Mouse (Mus musculus): ENCODE measurements around the gene Gfpt2.

Gene Gfpt2

DNA sequence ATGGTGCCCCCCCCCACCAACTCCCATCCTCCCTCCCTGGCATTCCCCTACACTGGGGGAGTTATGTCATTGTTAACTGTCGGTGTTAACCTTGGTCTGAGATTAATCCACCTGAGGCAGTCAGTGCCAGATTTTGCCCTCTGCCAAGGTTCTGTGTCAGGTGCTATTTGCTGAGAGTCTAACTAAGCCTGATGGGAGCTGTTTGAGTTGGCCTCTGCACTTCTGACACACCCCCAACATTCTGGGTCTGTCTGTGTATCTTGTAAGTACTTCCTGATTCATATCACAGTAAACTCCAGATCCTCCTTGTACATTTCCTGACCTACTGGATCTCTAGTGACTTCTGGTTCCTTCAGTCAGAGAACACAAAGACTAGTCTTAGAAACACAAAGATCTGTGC, 46.7 kb downstream of the Gfpt2 start:
- DNase-seq, result no peak

DNA sequence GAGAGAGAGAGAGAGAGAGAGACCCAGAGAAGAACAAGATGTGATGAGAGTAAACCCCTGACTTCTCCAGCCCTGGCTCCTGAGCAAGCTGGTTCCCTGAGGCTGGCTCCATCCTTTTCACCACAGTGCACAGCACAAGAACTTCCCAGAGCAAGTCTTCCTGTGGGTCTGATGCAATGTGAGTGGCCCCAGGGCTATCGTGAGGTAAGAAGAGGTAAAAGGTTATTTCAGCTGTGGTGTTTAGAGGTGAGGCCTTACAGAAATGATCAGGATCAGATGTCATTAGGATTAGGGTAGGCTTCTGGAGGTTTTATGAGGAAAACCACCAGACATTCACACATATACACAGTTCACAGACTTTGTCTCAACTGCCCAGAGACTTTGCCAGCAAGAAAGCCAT, 47.9 kb downstream of the Gfpt2 start:
- no peak for DNase-seq

GRCm38 (mm10) chr11:49842718-49843117, 48.7 kb downstream of the Gfpt2 start:
- DNase-seq, result no peak

DNA sequence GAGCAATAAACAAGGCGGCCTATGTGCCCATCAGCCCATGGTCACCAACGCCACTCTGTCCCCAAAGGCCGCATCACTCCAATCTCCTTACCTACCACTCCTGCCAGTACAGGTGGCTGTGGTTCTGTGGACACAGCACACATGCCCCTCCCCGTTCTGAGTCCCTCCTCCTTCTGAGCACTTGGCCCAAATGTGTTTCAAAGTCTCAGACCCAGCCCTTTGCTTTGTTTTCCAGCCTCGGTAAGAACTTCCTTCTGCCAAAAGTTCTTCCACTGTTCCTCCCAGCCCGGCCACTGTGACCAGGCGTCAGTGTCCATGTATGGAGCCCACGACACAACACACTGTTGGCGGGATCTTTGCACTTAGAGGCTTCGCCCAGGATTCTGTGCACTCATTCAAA, 50.3 kb downstream of the Gfpt2 start:
- no peak for DNase-seq

GRCm38 (mm10) chr11:49844969-49845368, 51.0 kb downstream of the Gfpt2 start:
- DNase-seq, result peak; percentile 62

DNA sequence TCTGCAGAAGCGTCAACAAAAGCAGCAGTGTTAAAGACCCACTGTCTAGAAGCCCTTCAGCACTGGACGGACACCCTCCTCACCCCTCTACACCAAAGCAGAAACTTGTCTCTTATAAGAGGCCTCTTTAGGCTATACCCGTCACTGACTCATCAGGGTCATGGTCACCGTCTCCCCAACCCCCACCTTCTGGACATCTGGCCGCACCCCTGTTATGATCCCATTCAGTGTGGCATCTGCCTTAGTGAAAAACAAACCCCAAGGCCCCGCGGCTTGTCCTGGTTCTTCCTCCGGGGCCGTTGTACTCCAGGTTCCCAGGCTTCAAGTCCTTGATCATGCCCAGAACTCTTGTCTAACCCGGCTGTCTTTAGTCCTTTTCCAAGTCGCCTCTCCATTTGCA, 52.0 kb downstream of the Gfpt2 start:
- DNase-seq, result no peak

GRCm38 (mm10) chr11:49846401-49847070, 52.6 kb downstream of the Gfpt2 start, which contains the start of gene Mapk9:
Gene Mapk9, plus strand, starts transcription at chr11:49846751.
- peak; percentile 99 for DNase-seq

DNA sequence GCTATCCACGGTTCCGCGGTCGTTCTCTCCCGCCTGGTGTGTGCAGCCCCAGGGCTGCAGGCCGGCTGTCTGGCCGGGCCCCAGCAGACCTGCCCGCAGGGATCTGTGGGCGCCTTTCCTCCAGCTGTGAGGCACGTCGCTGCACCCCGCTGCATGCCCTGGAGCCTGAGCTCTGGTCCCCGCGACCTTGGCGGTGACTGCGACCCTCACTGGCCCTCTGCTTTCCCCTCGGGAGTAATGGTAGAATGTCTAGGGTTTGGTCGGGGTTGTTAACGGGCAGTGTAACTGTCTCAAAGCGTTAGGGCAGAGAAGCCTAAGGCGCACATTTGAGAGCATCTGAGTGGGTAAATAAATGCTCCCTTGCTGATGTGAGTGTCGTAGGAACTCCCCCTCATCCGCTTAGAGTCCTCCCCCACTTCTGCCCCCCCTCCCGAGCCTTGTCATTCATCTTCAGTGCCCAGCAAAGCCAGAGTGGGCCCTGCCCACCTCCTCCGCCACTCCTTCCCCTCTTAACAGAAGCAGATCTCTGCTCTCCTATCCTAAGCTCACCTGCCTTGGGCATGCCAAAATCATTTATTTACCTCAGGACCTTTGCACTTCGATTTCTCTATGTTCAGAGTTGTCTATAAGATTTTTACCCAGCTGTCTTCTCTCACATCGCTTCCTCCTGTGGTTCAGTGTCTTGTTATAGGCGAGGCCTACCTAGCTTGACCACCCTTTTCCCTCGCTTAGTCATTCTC, 53.3 kb downstream of the Gfpt2 start:
- DNase-seq, result peak; percentile 28

- no peak for DNase-seq
Observed at GRCm38 (mm10) chr11:49847811-49848078, 53.8 kb downstream of the Gfpt2 start.

DNA sequence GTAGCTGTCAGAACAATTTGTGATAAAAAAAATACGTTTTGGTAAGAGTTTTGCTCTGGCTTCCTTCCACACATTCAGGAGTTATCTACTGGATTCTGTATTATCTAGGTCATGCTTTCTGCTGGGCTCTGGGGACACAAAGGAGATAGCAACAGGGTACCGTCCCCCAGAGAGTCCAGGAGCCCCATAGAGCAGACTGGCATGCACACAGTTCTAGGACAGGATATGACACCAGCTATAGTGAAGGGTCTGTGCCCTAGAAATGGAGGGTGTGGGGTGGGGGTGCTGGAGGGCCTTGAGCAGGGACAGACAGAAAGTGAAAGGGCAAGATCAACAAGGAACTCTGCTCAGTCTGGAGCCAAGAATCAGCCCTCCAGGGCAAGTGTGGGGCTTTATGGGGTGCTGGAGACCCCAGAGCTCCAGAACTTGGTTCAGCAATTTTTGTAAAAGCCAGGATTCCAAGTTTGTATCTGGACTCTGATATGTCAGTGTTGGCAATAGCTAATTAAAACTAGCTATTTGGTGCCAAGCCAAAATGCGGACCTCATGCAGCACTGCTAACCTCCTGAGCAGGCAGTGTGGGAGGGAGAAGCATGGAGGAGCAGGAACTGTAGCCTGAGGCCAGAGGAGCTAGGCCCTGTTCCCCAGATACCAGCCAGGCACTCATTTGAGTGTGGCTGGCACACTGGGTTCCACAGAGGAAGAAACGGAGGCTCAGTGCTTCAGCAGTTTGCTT, 54.3 kb downstream of the Gfpt2 start:
- no peak for DNase-seq

- no peak for DNase-seq
Observed at GRCm38 (mm10) chr11:49850331-49850730, 56.4 kb downstream of the Gfpt2 start.

- no peak for DNase-seq
Observed at GRCm38 (mm10) chr11:49855144-49855543, 61.2 kb downstream of the Gfpt2 start.

GRCm38 (mm10) chr11:49861139-49861538, 67.2 kb downstream of the Gfpt2 start:
- DNase-seq, result no peak

- DNase-seq, result no peak
Observed at GRCm38 (mm10) chr11:49863926-49864325, 69.9 kb downstream of the Gfpt2 start.

DNA sequence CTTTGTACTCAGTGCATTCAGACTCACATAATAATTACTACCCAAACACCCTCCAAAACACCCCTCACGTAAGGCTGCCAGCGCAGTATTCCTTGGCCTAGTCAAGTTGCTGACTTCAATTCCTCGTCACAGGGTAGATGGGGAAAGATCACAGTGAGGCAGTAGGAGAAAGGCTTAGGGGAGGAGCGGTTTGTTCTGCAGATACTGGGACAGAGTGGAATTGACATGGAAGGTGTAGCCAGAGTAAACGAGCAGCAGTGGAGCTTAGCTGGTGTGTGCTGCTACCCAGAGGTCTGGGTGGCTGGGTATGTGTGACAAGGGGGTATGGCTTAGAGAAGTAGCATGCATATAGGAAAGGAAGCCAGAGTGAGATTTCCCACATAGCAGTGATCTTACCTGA, 73.3 kb downstream of the Gfpt2 start:
- no peak for DNase-seq

DNA sequence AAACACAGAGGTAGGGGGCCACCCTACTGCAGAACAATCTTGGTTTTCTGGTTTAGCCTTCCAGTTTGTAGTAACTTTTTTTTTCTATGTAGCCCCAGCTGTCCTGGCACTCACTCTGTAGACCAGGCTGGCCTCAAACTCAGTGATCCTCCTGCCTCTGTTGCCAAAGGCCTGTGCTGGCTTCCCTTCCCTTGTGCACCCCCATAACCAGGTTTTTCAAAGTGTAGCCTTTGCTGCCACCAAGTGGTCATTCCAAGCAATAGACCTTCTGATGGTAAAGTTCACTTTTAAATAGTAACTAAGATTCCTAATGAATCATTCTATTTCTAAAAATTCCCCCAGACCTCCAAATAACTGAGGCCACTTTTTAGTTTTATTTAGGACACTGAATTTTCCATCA, 75.8 kb downstream of the Gfpt2 start:
- peak; percentile 49 for DNase-seq

DNA sequence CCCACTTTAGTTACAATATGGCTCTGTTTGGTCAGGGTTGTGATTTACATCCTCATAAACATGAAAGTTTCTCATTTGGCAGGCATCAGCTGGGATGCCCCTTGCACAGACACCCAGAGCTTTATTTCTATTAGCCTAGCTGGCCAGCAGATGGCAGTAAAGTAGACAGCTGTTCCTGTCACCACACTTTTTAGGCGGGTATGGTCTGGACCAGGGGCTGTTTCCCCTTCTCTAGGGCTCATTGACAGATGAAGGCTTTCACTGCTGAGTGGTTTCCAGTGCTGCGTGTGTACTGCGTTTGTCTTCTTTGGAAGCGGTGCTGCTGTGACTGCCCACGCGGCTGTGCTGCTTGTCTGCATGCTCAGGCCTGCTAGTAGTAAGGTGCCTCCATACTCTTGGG, 77.9 kb downstream of the Gfpt2 start:
- DNase-seq, result peak; percentile 41

DNA sequence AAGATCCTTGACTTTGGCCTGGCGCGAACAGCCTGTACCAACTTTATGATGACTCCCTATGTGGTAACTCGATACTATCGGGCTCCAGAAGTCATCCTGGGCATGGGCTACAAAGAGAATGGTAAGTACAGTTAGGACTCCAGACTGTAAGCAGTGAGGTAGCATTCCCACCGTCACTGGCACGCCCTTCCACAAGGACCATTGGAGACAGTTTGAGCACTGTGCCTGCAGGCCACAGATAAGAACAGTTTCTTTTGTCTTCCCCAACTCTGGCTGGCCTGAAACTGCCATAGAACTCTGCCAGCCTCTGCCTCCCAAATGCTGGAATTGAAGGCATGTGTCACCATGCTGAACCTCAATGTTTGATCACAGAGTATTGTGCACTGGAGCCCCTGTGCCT, 78.8 kb downstream of the Gfpt2 start:
- no peak for DNase-seq

DNA sequence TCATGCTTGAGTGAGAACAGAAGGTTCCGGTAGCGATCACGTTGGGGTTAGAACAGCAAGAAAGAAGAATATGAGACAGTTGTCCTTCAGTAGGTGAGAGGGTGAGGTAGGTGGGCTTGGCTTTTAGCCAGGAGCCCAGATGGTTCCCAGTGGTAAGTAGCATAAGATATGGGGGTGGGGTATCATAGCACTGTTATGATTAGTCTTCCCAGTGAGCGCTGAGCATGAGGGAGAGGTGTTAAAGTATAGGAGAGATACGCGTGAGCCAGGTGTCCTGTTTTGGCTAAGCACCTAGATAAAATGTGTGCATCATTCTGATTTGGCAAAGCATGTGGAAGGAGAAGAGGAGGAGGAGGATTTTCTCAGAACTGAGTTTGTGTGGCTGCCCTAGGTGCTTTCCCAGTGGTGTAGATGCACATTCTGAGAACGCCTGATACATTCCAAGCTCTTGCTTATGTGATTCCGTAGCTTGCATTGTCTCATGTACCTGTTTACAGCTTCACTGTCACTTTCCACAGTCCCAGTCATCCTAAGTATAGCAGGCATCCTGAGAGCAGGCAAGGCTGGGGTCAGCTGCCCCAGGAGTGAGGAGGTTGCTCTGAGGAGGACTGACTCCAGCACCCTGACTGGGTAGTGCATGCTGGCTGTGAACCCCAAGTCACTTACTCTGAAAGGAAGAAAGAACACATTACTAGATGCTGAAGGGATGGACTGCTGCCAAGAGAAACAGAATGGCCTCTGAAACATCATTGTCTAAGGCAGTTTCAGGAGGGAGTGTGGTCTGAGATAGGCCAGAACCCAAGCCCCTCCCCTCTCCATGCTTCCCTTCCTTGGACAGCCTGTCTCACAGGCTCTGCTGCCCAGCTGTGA, 83.2 kb downstream of the Gfpt2 start:
- DNase-seq, result peak; percentile 46

DNA sequence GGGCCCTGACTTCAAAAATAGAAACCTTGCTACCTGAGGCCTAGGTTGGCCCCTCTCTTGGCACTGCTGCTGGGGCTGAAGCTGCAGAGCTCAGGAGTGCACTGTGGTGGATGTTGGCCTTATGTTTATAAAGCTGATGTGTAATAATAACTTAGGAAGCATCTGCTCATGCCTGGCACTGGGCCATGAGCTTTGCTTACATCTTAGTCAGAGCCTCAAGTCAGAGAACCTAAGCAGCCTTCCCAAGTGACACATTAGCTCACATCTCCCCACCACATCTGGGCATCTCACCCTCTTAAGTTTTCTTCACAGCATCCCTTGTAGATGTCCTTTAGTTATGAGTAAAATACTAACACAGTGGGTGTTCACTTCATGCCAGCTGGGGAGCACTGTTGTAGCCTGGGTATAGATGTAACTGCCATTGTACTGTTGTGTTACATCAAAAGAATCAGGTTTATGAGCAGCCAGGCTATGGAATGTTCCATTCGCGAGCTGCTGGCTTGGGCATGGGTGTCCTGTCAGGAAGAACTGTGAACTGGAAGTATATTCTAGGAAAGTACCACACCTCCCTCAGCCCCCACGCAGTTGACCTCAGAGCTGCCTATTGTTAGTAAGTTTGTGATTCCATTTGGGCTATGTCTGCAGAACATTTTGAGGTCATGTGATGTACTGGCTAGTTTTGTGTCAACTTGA, 86.1 kb downstream of the Gfpt2 start:
- no peak for DNase-seq

GRCm38 (mm10) chr11:49883394-49883793, 89.4 kb downstream of the Gfpt2 start:
- no peak for DNase-seq

Data from right cerebral cortex, adult 18-20 months (tissue).